Mouse (Mus musculus): ENCODE measurements around the gene Gm10057. TPM values are rescaled to one million over a fixed set of nuclear protein-coding genes. Genes with fewer than 3 reads are reported as not detected.
"Not testable (repeated sequence)": the region's sequence is repeated elsewhere in the genome, so short reads cannot be mapped to it uniquely, and the experiment has no call there.

Gm10057 gene
- not detected in 2 replicates for polyA plus RNA-seq (2014; fragmentation: Nextera tagmentation; extraction: Ambion mirVana)

- not testable (repeated sequence) for H3K36me3 ChIP-seq (ENCODE audit: control insufficient read depth, insufficient read depth, low read length); H3K4me1 ChIP-seq (ENCODE audit: control insufficient read depth, insufficient read depth, low read length); H3K9me3 ChIP-seq (ENCODE audit: control insufficient read depth, low read length); H3K27me3 ChIP-seq (replicated peaks; ENCODE audit: control insufficient read depth, insufficient read depth, low read length); H3K9ac ChIP-seq (ENCODE audit: low read depth, low read length); H3K4me2 ChIP-seq (ENCODE audit: low read depth, low read length); H3K27ac ChIP-seq (replicated peaks; ENCODE audit: low read depth, low read length); ATAC-seq (ENCODE audit: low read depth); DNase-seq (ENCODE audit: low spot score); H3K4me3 ChIP-seq (ENCODE audit: low read depth, low read length)
Measured at GRCm38 (mm10) chrX:154054939-154055338, at the start of gene Gm10057. Gene Gm10057, minus strand, starts transcription at chrX:154055039.

GRCm38 (mm10) chrX:154033727-154034126 is 21.1 kb downstream of the Gm10057 start, which contains the start of gene 4921511M17Rik:
Gene 4921511M17Rik, minus strand, starts transcription at chrX:154033827.
- H3K4me3 ChIP-seq (ENCODE audit: low read depth, low read length); ATAC-seq (ENCODE audit: low read depth); H3K9me3 ChIP-seq (ENCODE audit: control insufficient read depth, low read length); DNase-seq (ENCODE audit: low spot score); H3K36me3 ChIP-seq (ENCODE audit: control insufficient read depth, insufficient read depth, low read length); H3K9ac ChIP-seq (ENCODE audit: low read depth, low read length); H3K27me3 ChIP-seq (replicated peaks; ENCODE audit: control insufficient read depth, insufficient read depth, low read length); H3K4me2 ChIP-seq (ENCODE audit: low read depth, low read length); H3K4me1 ChIP-seq (ENCODE audit: control insufficient read depth, insufficient read depth, low read length); H3K27ac ChIP-seq (replicated peaks; ENCODE audit: low read depth, low read length): not testable (repeated sequence)

GRCm38 (mm10) chrX:154012540-154012939 is 42.3 kb downstream of the Gm10057 start, which contains the start of gene Samt1:
Gene Samt1, minus strand, starts transcription at chrX:154012640.
- H3K9ac ChIP-seq (ENCODE audit: low read depth, low read length); DNase-seq (ENCODE audit: low spot score); H3K27ac ChIP-seq (replicated peaks; ENCODE audit: low read depth, low read length); H3K27me3 ChIP-seq (replicated peaks; ENCODE audit: control insufficient read depth, insufficient read depth, low read length); H3K4me1 ChIP-seq (ENCODE audit: control insufficient read depth, insufficient read depth, low read length); H3K9me3 ChIP-seq (ENCODE audit: control insufficient read depth, low read length); H3K4me3 ChIP-seq (ENCODE audit: low read depth, low read length); H3K4me2 ChIP-seq (ENCODE audit: low read depth, low read length); ATAC-seq (ENCODE audit: low read depth); H3K36me3 ChIP-seq (ENCODE audit: control insufficient read depth, insufficient read depth, low read length): not testable (repeated sequence)

Other genes starting within 250 kb of the Gm10057 start
- 14.8 and 22.8 TPM in 2 replicates for gene Spin2c, start 222.8 kb downstream of the Gm10057 start, polyA plus RNA-seq (2014; fragmentation: Nextera tagmentation; extraction: Ambion mirVana)
- not detected in 2 replicates for gene Samt1, start 42.4 kb downstream of the Gm10057 start, polyA plus RNA-seq (2014; fragmentation: Nextera tagmentation; extraction: Ambion mirVana)
- gene 4921511M17Rik, start 21.2 kb downstream of the Gm10057 start, polyA plus RNA-seq (2014; fragmentation: Nextera tagmentation; extraction: Ambion mirVana) = not detected in 2 replicates
- not detected in 2 replicates for gene Gm15140, start 65.6 kb upstream of the Gm10057 start, polyA plus RNA-seq (2014; fragmentation: Nextera tagmentation; extraction: Ambion mirVana)